8 mouse cellular contexts compared by ENCODE assay signal in genomic region chr11:115172825-115173287, GRCm38 (mm10). TPM values are rescaled to one million over a fixed set of nuclear protein-coding genes. Genes with fewer than 3 reads are reported as not detected.
DNase-seq lines count a peak whose midpoint lies in the region; ATAC-seq lines count a peak whose summit lies in the region.

No protein-coding gene starts in this region.

- no peak for ATAC-seq in embryonic facial prominence, embryonic 15.5 days (ENCODE audit: insufficient number of reproducible peaks, low FRiP score, low TSS enrichment, low read depth)

- H3K36me3 ChIP-seq in embryonic facial prominence, embryonic 15.5 days: no peaks in the 10 kb centered on the region

- H3K27ac ChIP-seq in embryonic facial prominence, embryonic 15.5 days (replicated peaks): no peak overlapping the region

- H3K27me3 ChIP-seq in embryonic facial prominence, embryonic 15.5 days: peaks cover 23% of the 10 kb centered on the region

- H3K4me3 ChIP-seq in embryonic facial prominence, embryonic 15.5 days (replicated peaks): no peak overlapping the region

- intact Hi-C loops in gastrocnemius, postnatal 14 days (cut with DNase I; ENCODE audit: low total_unique reads): no loop called here

- H3K4me1 ChIP-seq in embryonic facial prominence, embryonic 15.5 days: peaks cover 53% of the 10 kb centered on the region

- WGBS in embryonic facial prominence, embryonic 15.5 days: 29% methylated on average over 4 of the region's 4 CpGs

- DNase-seq in right cerebral cortex, postnatal 10 days (ENCODE audit: low spot score in 2 of 2): peak; percentile 52 to 57
- no peak for DNase-seq in right cerebral cortex, postnatal 14 days
- peak; percentile 78 for DNase-seq in kidney, adult 11 months
- DNase-seq in lung, postnatal 10 days: peak; percentile 65
- no peak for DNase-seq in B cell, adult 2 months
- DNase-seq in gastrocnemius, postnatal 14 days: no peak
- no peak for DNase-seq in left cerebral cortex, adult 18-20 months (ENCODE audit: low spot score in 2 of 2)

- H3K9ac ChIP-seq in embryonic facial prominence, embryonic 15.5 days: no peak overlapping the region

- 0 out of 2 replicates have a peak overlapping the region, but pooled peaks have one; percentile 12 for H3K4me2 ChIP-seq in embryonic facial prominence, embryonic 15.5 days (replicated peaks)

- H3K9me3 ChIP-seq in embryonic facial prominence, embryonic 15.5 days (replicated peaks): no peaks in the 10 kb centered on the region

RNA-seq across cellular contexts. Expression of gene Slc9a3r1, which starts 9.7 kb away (rescaled TPM):
- 45.2 and 51.8 TPM in 2 replicates for polyA plus RNA-seq in embryonic facial prominence, embryonic 15.5 days (2015; fragmentation: Nextera tagmentation; extraction: Ambion mirVana)
- 1 to 10 TPM; 4.9 to 5.9 TPM for total RNA-seq in gastrocnemius, postnatal 14 days (2021)
- total RNA-seq in left cerebral cortex, adult 18-20 months (2021): 10 to 100 TPM; 60.9 to 68.1 TPM

RNA-seq across cellular contexts. Expression of gene Tmem104, which starts 14.4 kb away (rescaled TPM):
- polyA plus RNA-seq in embryonic facial prominence, embryonic 15.5 days (2015; fragmentation: Nextera tagmentation; extraction: Ambion mirVana): 12.6 and 13.9 TPM in 2 replicates
- 1 to 10 TPM; 4.5 to 4.9 TPM for total RNA-seq in gastrocnemius, postnatal 14 days (2021)
- 10 to 100 TPM; 14.9 to 16.2 TPM for total RNA-seq in left cerebral cortex, adult 18-20 months (2021)

RNA-seq across cellular contexts. Expression of gene Nat9, which starts 14.8 kb away (rescaled TPM):
- 30.9 and 41.6 TPM in 2 replicates for polyA plus RNA-seq in embryonic facial prominence, embryonic 15.5 days (2015; fragmentation: Nextera tagmentation; extraction: Ambion mirVana)
- total RNA-seq in gastrocnemius, postnatal 14 days (2021): 10 to 100 TPM; 13.1 to 14.0 TPM
- total RNA-seq in left cerebral cortex, adult 18-20 months (2021): 10 to 100 TPM; 24.3 to 30.5 TPM

RNA-seq across cellular contexts. Expression of gene Cd300lf, which starts 39.1 kb away (rescaled TPM):
- polyA plus RNA-seq in embryonic facial prominence, embryonic 15.5 days (2015; fragmentation: Nextera tagmentation; extraction: Ambion mirVana): 0.96 and 1.0 TPM in 2 replicates
- not detected for total RNA-seq in gastrocnemius, postnatal 14 days (2021)
- total RNA-seq in left cerebral cortex, adult 18-20 months (2021): under 1 TPM; 0.30 to 0.42 TPM

Comparison
In these comparisons a context has a peak if more than half of its experiments do, and no peak if none do; other contexts are left out.
1. DNase-seq: peak in right cerebral cortex, postnatal 10 days (2 of 2), kidney, adult 11 months (single experiment) and lung, postnatal 10 days (single experiment); none in right cerebral cortex, postnatal 14 days (single experiment), B cell, adult 2 months (0 of 2), gastrocnemius, postnatal 14 days (single experiment) and left cerebral cortex, adult 18-20 months (0 of 2).
2. RNA of gene Slc9a3r1, which starts 9.7 kb away (total RNA-seq): 60.9 to 68.1 TPM in left cerebral cortex, adult 18-20 months; 4.9 to 5.9 TPM in gastrocnemius, postnatal 14 days; every median in the first group is over 4 times any median in the second.